Mouse (Mus musculus): ENCODE data around the gene Afg3l1.

DNA sequence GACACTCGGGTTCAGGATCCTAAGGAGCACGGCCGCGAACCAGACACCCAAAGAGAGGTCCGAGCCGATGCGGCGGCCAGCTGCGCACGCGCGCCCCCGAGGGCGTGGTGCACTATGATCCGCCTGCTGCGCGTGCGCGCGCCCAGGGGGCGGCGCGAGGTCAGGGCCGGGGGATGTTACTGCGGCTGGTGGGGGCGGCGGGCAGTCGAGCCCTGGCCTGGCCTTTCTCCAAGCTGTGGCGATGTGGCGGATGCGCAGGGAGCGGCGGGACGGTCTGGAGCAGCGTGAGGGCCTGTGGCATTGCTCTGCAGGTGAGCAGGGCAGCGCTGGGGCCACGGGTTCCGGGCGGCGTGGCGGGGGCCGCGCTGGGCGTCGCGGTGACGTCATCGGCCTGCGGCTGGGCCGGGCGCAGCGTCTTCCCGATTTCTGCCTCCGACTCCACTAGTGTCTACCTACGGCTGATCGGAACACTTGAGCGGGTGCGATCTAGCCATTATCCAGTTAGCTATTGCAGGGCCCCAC lies at the start of gene Afg3l1:
- TF ChIP-seq EP300 (IDR thresholded peaks at IDR 0.05; ENCODE audit: low read depth) (no peak), CTCF (IDR thresholded peaks at IDR 0.05; ENCODE audit: low read depth) (no peak)

All from heart, postnatal 0 days (tissue).